Comparison of ENCODE assay signal across 17 mouse cellular contexts in the genomic region with DNA sequence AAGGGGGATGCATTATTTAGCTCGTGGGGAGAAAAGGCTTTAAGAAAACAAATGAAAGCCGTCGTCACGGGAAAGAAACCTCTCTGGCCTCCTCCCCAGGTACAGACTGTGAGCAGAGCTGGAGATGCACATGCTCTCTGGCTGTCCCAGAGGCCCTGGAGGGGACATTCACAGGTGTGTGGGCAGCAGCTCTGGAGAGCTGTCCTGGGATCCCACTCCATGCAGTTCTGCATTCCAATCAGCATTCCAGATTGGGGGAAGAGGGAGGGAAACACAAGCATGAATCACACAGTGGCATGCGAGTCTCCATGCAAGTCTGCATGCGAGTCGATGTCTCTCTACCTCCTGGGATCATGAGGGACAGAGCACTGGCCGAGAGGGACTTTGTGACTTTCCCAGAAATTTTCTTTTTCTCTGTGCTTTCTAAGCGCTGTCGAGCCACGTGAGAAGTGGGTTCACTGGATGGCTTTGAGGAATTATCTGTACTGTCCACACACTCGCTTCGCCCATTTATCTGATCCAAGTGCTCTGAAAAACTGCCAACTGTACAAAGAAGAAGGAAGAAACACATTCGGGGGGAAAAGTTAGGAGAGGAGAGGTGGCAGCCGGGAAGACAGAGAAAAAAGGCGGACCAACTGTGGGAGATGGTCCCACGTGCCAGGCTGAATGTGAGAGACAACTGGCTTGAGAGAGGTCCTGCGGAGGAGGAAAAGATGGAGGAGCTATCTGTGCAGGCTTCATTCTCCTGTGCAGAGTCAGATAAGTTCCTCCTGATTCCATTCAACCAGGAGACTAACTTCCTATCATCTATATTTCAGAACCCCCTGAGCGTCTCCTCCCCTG.
DNase-seq lines count a peak whose midpoint lies in the region; ATAC-seq and TF ChIP-seq lines count a peak whose summit lies in the region.
"Had no signal": no experiment of that assay in that cellular context is flagged by ENCODE, and none has a peak within 500 bp of the region (broad histone marks: within the 10 kb centered on the region; RNA-seq: fewer than 3 reads in every experiment).

No protein-coding gene starts in this region.

- no peak for ATAC-seq in embryonic facial prominence, embryonic 14.5 days (ENCODE audit: low read depth)
- peak; percentile 85 for ATAC-seq in liver, embryonic 15.5 days (ENCODE audit: insufficient read depth)
- ATAC-seq: midbrain, embryonic 16.5 days had no signal

- H3K4me3 ChIP-seq in embryonic facial prominence, embryonic 14.5 days (ENCODE audit: low read depth, low read length): no peak overlapping the region
- H3K4me3 ChIP-seq in embryonic facial prominence, embryonic 10.5 days: no peak overlapping the region
- no peak overlapping the region for H3K4me3 ChIP-seq in embryonic fibroblast, embryonic 13.5 days (ENCODE audit: insufficient read depth, low read length)
- no peak overlapping the region for H3K4me3 ChIP-seq in liver, embryonic 15.5 days (replicated peaks)
- H3K4me3 ChIP-seq: embryonic facial prominence, embryonic 15.5 days; heart, embryonic 10.5 days; limb, embryonic 12.5 days had no signal

- H3K4me2 ChIP-seq in embryonic facial prominence, embryonic 14.5 days (ENCODE audit: low read depth, low read length): no peak overlapping the region
- peak overlapping the region; percentile 48 for H3K4me2 ChIP-seq in liver, embryonic 15.5 days
- H3K4me2 ChIP-seq: embryonic facial prominence, embryonic 15.5 days; limb, embryonic 12.5 days had no signal

- no peak overlapping the region for H3K27ac ChIP-seq in embryonic facial prominence, embryonic 14.5 days (replicated peaks; ENCODE audit: low read depth, low read length)
- H3K27ac ChIP-seq in embryonic facial prominence, embryonic 10.5 days (replicated peaks): no peak overlapping the region
- H3K27ac ChIP-seq in embryonic fibroblast, embryonic 13.5 days (ENCODE audit: insufficient read depth, low read length): peak overlapping the region; percentile 20; the same call in 1 of the 2 replicates
- no peak overlapping the region for H3K27ac ChIP-seq in liver, embryonic 15.5 days (replicated peaks)
- H3K27ac ChIP-seq: embryonic facial prominence, embryonic 15.5 days; heart, embryonic 10.5 days; limb, embryonic 12.5 days had no signal

- no peak for TF ChIP-seq CTCF in embryonic fibroblast, embryonic 13.5 days (IDR thresholded peaks at IDR 0.05; ENCODE audit: borderline replicate concordance, insufficient read depth, low read length)

- no peaks in the 10 kb centered on the region for H3K9me3 ChIP-seq in embryonic facial prominence, embryonic 14.5 days (ENCODE audit: control insufficient read depth, low read length)
- H3K9me3 ChIP-seq in embryonic facial prominence, embryonic 10.5 days: no peaks in the 10 kb centered on the region
- H3K9me3 ChIP-seq in liver, embryonic 15.5 days (replicated peaks): no peaks in the 10 kb centered on the region
- H3K9me3 ChIP-seq: embryonic facial prominence, embryonic 15.5 days; heart, embryonic 10.5 days; limb, embryonic 12.5 days had no signal

- DNase-seq in embryonic facial prominence, embryonic 14.5 days (ENCODE audit: low spot score): no peak
- DNase-seq in embryonic facial prominence, embryonic 10.5 days (ENCODE audit: low spot score): no peak
- peak; percentile 17 for DNase-seq in 3T3-L1 (ENCODE audit: low read depth, low spot score)
- DNase-seq in frontal cortex, postnatal 25 days (ENCODE audit: low spot score in 2 of 2): no peak
- no peak for DNase-seq in thymus, adult 18-20 months
- DNase-seq in urinary bladder, postnatal 4 days (ENCODE audit: low spot score in 2 of 2): no peak
- DNase-seq: cerebellum, adult 2 months; gastrocnemius, postnatal 36 days; heart, postnatal 4 days; kidney, adult 9 months; right cerebral cortex, postnatal 14 days had no signal

- whole genome bisulfite sequencing in embryonic facial prominence, embryonic 14.5 days: 78% methylated on average over 19 of the region's 19 CpGs
- 86% methylated on average over 19 of the region's 19 CpGs for WGBS in embryonic facial prominence, embryonic 10.5 days
- 46% methylated on average over 19 of the region's 19 CpGs for WGBS in liver, embryonic 15.5 days (ENCODE audit: insufficient replicate concordance)

- H3K27me3 ChIP-seq in embryonic facial prominence, embryonic 14.5 days (replicated peaks; ENCODE audit: control insufficient read depth, insufficient read depth, low read length): no peaks in the 10 kb centered on the region
- H3K27me3 ChIP-seq in embryonic facial prominence, embryonic 10.5 days (replicated peaks; ENCODE audit: low read depth, poor library complexity, severe bottlenecking): no peaks in the 10 kb centered on the region
- H3K27me3 ChIP-seq in liver, embryonic 15.5 days: no peaks in the 10 kb centered on the region
- H3K27me3 ChIP-seq: embryonic facial prominence, embryonic 15.5 days; limb, embryonic 12.5 days had no signal

- peaks cover 47% of the 10 kb centered on the region for H3K36me3 ChIP-seq in embryonic facial prominence, embryonic 14.5 days (ENCODE audit: control insufficient read depth, insufficient read depth, low read length)
- H3K36me3 ChIP-seq in embryonic facial prominence, embryonic 10.5 days (replicated peaks): peaks cover 88% of the 10 kb centered on the region
- H3K36me3 ChIP-seq in liver, embryonic 15.5 days (replicated peaks): 0 out of 2 replicates have a peak, but pooled peaks cover 3% of the 10 kb centered on the region

- TF ChIP-seq POLR2A in embryonic fibroblast, embryonic 13.5 days (IDR thresholded peaks at IDR 0.05; ENCODE audit: low read depth, low read length): no peak

- peak overlapping the region; percentile 3; the same call in 1 of the 2 replicates for H3K9ac ChIP-seq in embryonic facial prominence, embryonic 14.5 days (ENCODE audit: low read depth, low read length)
- peak overlapping the region; percentile 6; the same call in 1 of the 2 replicates for H3K9ac ChIP-seq in liver, embryonic 15.5 days
- H3K9ac ChIP-seq: embryonic facial prominence, embryonic 15.5 days; limb, embryonic 12.5 days had no signal

- no peaks in the 10 kb centered on the region for H3K4me1 ChIP-seq in embryonic facial prominence, embryonic 14.5 days (ENCODE audit: control insufficient read depth, insufficient read depth, low read length)
- H3K4me1 ChIP-seq in embryonic facial prominence, embryonic 10.5 days: 0 out of 2 replicates have a peak, but pooled peaks cover 3% of the 10 kb centered on the region
- peaks cover 13% of the 10 kb centered on the region for H3K4me1 ChIP-seq in embryonic fibroblast, embryonic 13.5 days (ENCODE audit: control insufficient read depth, insufficient read depth, low read length)
- H3K4me1 ChIP-seq in liver, embryonic 15.5 days (replicated peaks): peaks cover 17% of the 10 kb centered on the region
- H3K4me1 ChIP-seq: limb, embryonic 12.5 days had no signal
